Mouse (Mus musculus): ENCODE measurements at regions not wholly inside any gene's neighbourhood (a gene's known extent, or its start where the extent isn't known, plus 50 kb on each side); places are given as distances from the start of the nearest gene placed in this dataset. TPM values are rescaled to one million over a fixed set of nuclear protein-coding genes. Genes with fewer than 3 reads are reported as not detected.

Small RNA genes lying in the stretch of these regions (microRNA-seq; reads per million reads assigned to microRNA genes)
- gene Mir7094-1 (ENCODE audit: borderline number of aligned reads) (not detected), gene Mir7094-2 (ENCODE audit: borderline number of aligned reads) (not detected)
